Mouse (Mus musculus) heart, postnatal 0 days (tissue): ENCODE results near the gene Pheta1.

Experiments used
- CTCF ChIP-seq: IDR thresholded peaks from 2 replicates; pipeline ENCODE4 v1.5.1; 2016; ENCODE audit warnings: antibody characterized with exemption, control low read depth, low read depth
- EP300 ChIP-seq: IDR thresholded peaks from 2 replicates; pipeline ENCODE4 v1.6.1; 2016; ENCODE audit warnings: antibody characterized with exemption, low read depth

- TF ChIP-seq CTCF (no peak), EP300 (no peak)
Observed at GRCm38 (mm10) chr5:121858427-121858826, 9.6 kb downstream of the Pheta1 start.
